Mouse (Mus musculus): ENCODE results near the gene Vgll3.
A peak's percentile ranks its signal among the peaks of the same experiment; 100 is the strongest.

Gene Vgll3

GRCm38 (mm10) chr16:65814918-65815881, at the start of gene Vgll3:
Gene Vgll3, plus strand, starts transcription at chr16:65815257.
- peak; percentile 47 for DNase-seq

GRCm38 (mm10) chr16:65765976-65766375, 49.1 kb upstream of the Vgll3 start:
- no peak for DNase-seq

GRCm38 (mm10) chr16:65785959-65786358, 29.1 kb upstream of the Vgll3 start:
- no peak for DNase-seq

- no peak for DNase-seq
Measured at GRCm38 (mm10) chr16:65816059-65816458, 1.0 kb downstream of the Vgll3 start.

GRCm38 (mm10) chr16:65818779-65819178, 3.7 kb downstream of the Vgll3 start:
- no peak for DNase-seq

GRCm38 (mm10) chr16:65820803-65821202, 5.7 kb downstream of the Vgll3 start:
- no peak for DNase-seq

GRCm38 (mm10) chr16:65823721-65824120, 8.7 kb downstream of the Vgll3 start:
- DNase-seq, result no peak

- DNase-seq, result no peak
Measured at GRCm38 (mm10) chr16:65828141-65828565, 13.1 kb downstream of the Vgll3 start.

- no peak for DNase-seq
Measured at GRCm38 (mm10) chr16:65829096-65829495, 14.0 kb downstream of the Vgll3 start.

- no peak for DNase-seq
Measured at GRCm38 (mm10) chr16:65834721-65835120, 19.7 kb downstream of the Vgll3 start.

- DNase-seq, result no peak
Measured at GRCm38 (mm10) chr16:65850126-65850525, 35.1 kb downstream of the Vgll3 start.

GRCm38 (mm10) chr16:65864471-65864870, 49.4 kb downstream of the Vgll3 start:
- DNase-seq, result no peak

GRCm38 (mm10) chr16:65867927-65868326, 52.9 kb downstream of the Vgll3 start:
- no peak for DNase-seq

GRCm38 (mm10) chr16:65868933-65869332, 53.9 kb downstream of the Vgll3 start:
- DNase-seq, result no peak

GRCm38 (mm10) chr16:65888940-65889339, 73.9 kb downstream of the Vgll3 start:
- no peak for DNase-seq
